8 mouse cellular contexts compared by ENCODE assay signal in the genomic region with DNA sequence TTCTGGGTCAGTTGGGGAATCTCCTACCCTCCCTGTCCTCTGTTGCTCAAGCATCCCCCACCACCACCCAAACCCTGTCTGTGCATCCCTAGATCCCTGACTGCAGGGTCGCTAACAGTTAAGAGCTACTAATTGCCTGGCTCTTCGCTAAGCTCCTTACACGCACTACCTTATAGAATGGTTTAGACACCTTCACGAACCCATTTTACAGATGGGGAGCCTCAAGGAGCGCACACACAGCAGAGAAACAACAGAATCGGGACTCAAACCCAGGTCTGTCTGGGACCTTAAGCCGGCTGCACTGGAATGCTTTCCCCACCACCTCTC. TPM values are rescaled to one million over a fixed set of nuclear protein-coding genes. Genes with fewer than 3 reads are reported as not detected.
DNase-seq lines count a peak whose midpoint lies in the region; ATAC-seq and TF ChIP-seq lines count a peak whose summit lies in the region.

No protein-coding gene starts in this region.

- dilution Hi-C loops in CH12.LX (cut with MboI; ENCODE audit: extremely low pct_ligation_motif_present, extremely low pct_unique_long_range_greater_than_20kb, low sequenced_read_pairs) = no loop called here

- H3K27ac ChIP-seq in heart, embryonic 10.5 days = peak overlapping the region; percentile 85
- H3K27ac ChIP-seq in CH12.LX (ENCODE audit: insufficient read depth, low read depth) = no peak overlapping the region
- no peak overlapping the region for H3K27ac ChIP-seq in forebrain, embryonic 12.5 days
- H3K27ac ChIP-seq in liver, embryonic 13.5 days = peak overlapping the region; percentile 65

- peak overlapping the region; percentile 73 for H3K4me3 ChIP-seq in heart, embryonic 10.5 days
- H3K4me3 ChIP-seq in CH12.LX (replicated peaks in 1 of 3; ENCODE audit: low read depth in 2 of 3, low read length in 2 of 3, poor library complexity in 1 of 3) = peak overlapping the region; percentile 69 to 82 (median 80)
- H3K4me3 ChIP-seq in forebrain, embryonic 12.5 days (replicated peaks) = peak overlapping the region; percentile 55
- H3K4me3 ChIP-seq in liver, embryonic 13.5 days (replicated peaks) = peak overlapping the region; percentile 82

- peaks cover 18% of the 10 kb centered on the region for H3K36me3 ChIP-seq in heart, embryonic 10.5 days
- H3K36me3 ChIP-seq in CH12.LX (replicated peaks in 1 of 2; ENCODE audit: control insufficient read depth in 1 of 2, insufficient read depth in 1 of 2, low read length in 1 of 2) = peaks cover 23 to 38% of the 10 kb centered on the region in 2 experiments
- H3K36me3 ChIP-seq in forebrain, embryonic 12.5 days (replicated peaks) = peaks cover 9% of the 10 kb centered on the region
- peaks cover 15% of the 10 kb centered on the region for H3K36me3 ChIP-seq in liver, embryonic 13.5 days

- in situ Hi-C loops in CH12.LX (cut with MboI; ENCODE audit: low pct_ligation_motif_present, low pct_unique_long_range_greater_than_20kb, low sequenced_read_pairs) = no loop called here

- H3K9ac ChIP-seq in CH12.LX (ENCODE audit: insufficient read depth, low read depth) = peak overlapping the region; percentile 35
- H3K9ac ChIP-seq in forebrain, embryonic 12.5 days = peak overlapping the region; percentile 61
- peak overlapping the region; percentile 76 for H3K9ac ChIP-seq in liver, embryonic 13.5 days

- ATAC-seq in forebrain, embryonic 12.5 days (ENCODE audit: low FRiP score) = peak; percentile 66
- ATAC-seq in liver, embryonic 13.5 days (ENCODE audit: low read depth) = no peak; the same call in 1 of the 2 replicates

- TF ChIP-seq CTCF in CH12.LX (conservative IDR thresholded peaks at IDR 0.05 in 1 of 2, IDR thresholded peaks at IDR 0.05 in 1 of 2; ENCODE audit: low read depth in 2 of 2, low read length in 2 of 2) = no peak

- H3K79me2 ChIP-seq in CH12.LX (replicated peaks; ENCODE audit: control insufficient read depth, extremely low read depth, insufficient read depth, poor library complexity, severe bottlenecking) = no peaks in the 10 kb centered on the region

- H3K4me2 ChIP-seq in CH12.LX (ENCODE audit: insufficient read depth, low read depth, poor library complexity, severe bottlenecking) = peak overlapping the region; percentile 30
- H3K4me2 ChIP-seq in forebrain, embryonic 12.5 days = peak overlapping the region; percentile 76
- peak overlapping the region; percentile 80 for H3K4me2 ChIP-seq in liver, embryonic 13.5 days

- H3K4me1 ChIP-seq in heart, embryonic 10.5 days = peaks cover 10% of the 10 kb centered on the region
- peaks cover 0 to 22% of the 10 kb centered on the region in 2 experiments; a peak in 2 of 4 replicates for H3K4me1 ChIP-seq in CH12.LX (ENCODE audit: control insufficient read depth in 1 of 2, insufficient read depth in 2 of 2)
- H3K4me1 ChIP-seq in forebrain, embryonic 12.5 days = peaks cover 16% of the 10 kb centered on the region
- H3K4me1 ChIP-seq in liver, embryonic 13.5 days (replicated peaks) = peaks cover 24% of the 10 kb centered on the region

- TF ChIP-seq EP300 in CH12.LX (IDR thresholded peaks at IDR 0.05; ENCODE audit: low read length) = no peak

- intact Hi-C loops in left cerebral cortex, postnatal 36 days (cut with DNase I) = loop anchor here (2.0 kb wide), 1 partner anchor 62 kb away; a partner anchor contains a TSS

- no peak for DNase-seq in heart, embryonic 10.5 days (ENCODE audit: low spot score)
- no peak for DNase-seq in heart, adult 11 months
- DNase-seq in CH12.LX (ENCODE audit: extremely low read depth) = no peak
- no peak for DNase-seq in liver, embryonic 13.5 days
- DNase-seq in embryo, embryonic 10 days (ENCODE audit: low spot score) = no peak
- DNase-seq in left cerebral cortex, postnatal 36 days (ENCODE audit: low spot score in 2 of 2) = no peak
- no peak for DNase-seq in adrenal gland, adult (ENCODE audit: inconsistent age in 2 of 2, low spot score in 1 of 2)

- no peak for TF ChIP-seq RAD21 in CH12.LX (IDR thresholded peaks at IDR 0.05; ENCODE audit: low read depth, low read length)

- H3K9me3 ChIP-seq in heart, embryonic 10.5 days = no peaks in the 10 kb centered on the region
- H3K9me3 ChIP-seq in CH12.LX (replicated peaks; ENCODE audit: low read length) = peaks cover 5% of the 10 kb centered on the region
- H3K9me3 ChIP-seq in forebrain, embryonic 12.5 days = no peaks in the 10 kb centered on the region
- no peaks in the 10 kb centered on the region for H3K9me3 ChIP-seq in liver, embryonic 13.5 days (replicated peaks)

- 5% methylated on average over 7 of the region's 7 CpGs for WGBS in heart, embryonic 10.5 days
- 9% methylated on average over 7 of the region's 7 CpGs for WGBS in forebrain, embryonic 12.5 days
- WGBS in liver, embryonic 13.5 days (ENCODE audit: insufficient replicate concordance) = 6% methylated on average over 7 of the region's 7 CpGs

- H3K27me3 ChIP-seq in heart, embryonic 10.5 days (ENCODE audit: insufficient read depth, poor library complexity, severe bottlenecking) = no peaks in the 10 kb centered on the region
- no peaks in the 10 kb centered on the region for H3K27me3 ChIP-seq in CH12.LX (replicated peaks)
- H3K27me3 ChIP-seq in forebrain, embryonic 12.5 days = no peaks in the 10 kb centered on the region
- no peaks in the 10 kb centered on the region for H3K27me3 ChIP-seq in liver, embryonic 13.5 days

- TF ChIP-seq POLR2A in CH12.LX (IDR thresholded peaks at IDR 0.05; ENCODE audit: low read depth, low read length) = peak; percentile 4; the same call in 1 of the 2 replicates

TF ChIP-seq in CH12.LX, 34 proteins besides CTCF, POLR2A, EP300 and RAD21:
- TF ChIP-seq RCOR1 (conservative IDR thresholded peaks at IDR 0.05; ENCODE audit: low read depth, low read length) (0 out of 2 replicates have a peak, but pooled peaks have one; percentile 34), USF2 (conservative IDR thresholded peaks at IDR 0.05; ENCODE audit: low read depth, low read length) (no peak), SIN3A (IDR thresholded peaks at IDR 0.05; ENCODE audit: low read length) (peak; percentile 81; the same call in 1 of the 2 replicates), CHD2 (IDR thresholded peaks at IDR 0.05; ENCODE audit: low read length) (peak; percentile 40; the same call in 1 of the 2 replicates), ELF1 (IDR thresholded peaks at IDR 0.05; ENCODE audit: low read depth, low read length) (no peak), NRF1 (IDR thresholded peaks at IDR 0.05; ENCODE audit: low read depth, low read length) (0 out of 2 replicates have a peak, but pooled peaks have one; percentile 20), ZMIZ1 (IDR thresholded peaks at IDR 0.05; ENCODE audit: low read depth, low read length) (peak; percentile 88), MXI1 (IDR thresholded peaks at IDR 0.05; ENCODE audit: low read depth, low read length) (peak; percentile 63; the same call in 1 of the 2 replicates)

RNA-seq across cellular contexts. Expression of a gene that starts 0.3 kb away (rescaled TPM):
- 43.3 and 45.4 TPM in 2 replicates for polyA plus RNA-seq in heart, embryonic 10.5 days (2016; fragmentation: Nextera tagmentation; extraction: Ambion mirVana)
- total RNA-seq in CH12.LX (2012; rRNA removed) = 47.2 and 49.4 TPM in 2 replicates
- 60.5 and 61.0 TPM in 2 replicates for total RNA-seq in CH12.LX (2014; rRNA removed)
- 47.2 and 52.8 TPM in 2 replicates for polyA plus RNA-seq in CH12.LX (2012; ENCODE audit: insufficient read length, low read depth)
- polyA plus RNA-seq in forebrain, embryonic 12.5 days (2016; fragmentation: Nextera tagmentation; extraction: Ambion mirVana) = 35.7 and 41.8 TPM in 2 replicates
- 28.1 and 28.7 TPM in 2 replicates for polyA plus RNA-seq in liver, embryonic 13.5 days (2015; fragmentation: Nextera tagmentation; extraction: Ambion mirVana)
- 10 to 100 TPM; 41.7 to 45.8 TPM for total RNA-seq in left cerebral cortex, postnatal 36 days (2021)

RNA-seq across cellular contexts. Expression of a gene that starts 7.5 kb away (rescaled TPM):
- polyA plus RNA-seq in heart, embryonic 10.5 days (2016; fragmentation: Nextera tagmentation; extraction: Ambion mirVana) = not detected in 2 replicates
- total RNA-seq in CH12.LX (2012; rRNA removed) = 0.25 and 0.38 TPM in 2 replicates
- total RNA-seq in CH12.LX (2014; rRNA removed) = 1.3 and 1.7 TPM in 2 replicates
- polyA plus RNA-seq in CH12.LX (2012; ENCODE audit: insufficient read length, low read depth) = 0.23 and 0.67 TPM in 2 replicates
- polyA plus RNA-seq in forebrain, embryonic 12.5 days (2016; fragmentation: Nextera tagmentation; extraction: Ambion mirVana) = not detected in 2 replicates
- polyA plus RNA-seq in liver, embryonic 13.5 days (2015; fragmentation: Nextera tagmentation; extraction: Ambion mirVana) = not detected in 2 replicates
- total RNA-seq in left cerebral cortex, postnatal 36 days (2021) = not detected

RNA-seq across cellular contexts. Expression of a gene that starts 53.1 kb away (rescaled TPM):
- polyA plus RNA-seq in heart, embryonic 10.5 days (2016; fragmentation: Nextera tagmentation; extraction: Ambion mirVana) = 38.1 and 39.3 TPM in 2 replicates
- total RNA-seq in CH12.LX (2012; rRNA removed) (48.1 and 49.1 TPM in 2 replicates), CH12.LX (2014; rRNA removed) (86.5 and 92.8 TPM in 2 replicates)
- polyA plus RNA-seq in CH12.LX (2012; ENCODE audit: insufficient read length, low read depth) = 69.6 and 71.3 TPM in 2 replicates
- polyA plus RNA-seq in forebrain, embryonic 12.5 days (2016; fragmentation: Nextera tagmentation; extraction: Ambion mirVana) = 38.8 and 39.9 TPM in 2 replicates
- 18.5 and 24.0 TPM in 2 replicates for polyA plus RNA-seq in liver, embryonic 13.5 days (2015; fragmentation: Nextera tagmentation; extraction: Ambion mirVana)
- 10 to 100 TPM; 10.9 to 11.8 TPM for total RNA-seq in left cerebral cortex, postnatal 36 days (2021)

Comparison
In these comparisons a context has a peak if more than half of its experiments do, and no peak if none do; other contexts are left out.
1. H3K27ac ChIP-seq: peak in heart, embryonic 10.5 days (single experiment) and liver, embryonic 13.5 days (single experiment); none in CH12.LX (single experiment) and forebrain, embryonic 12.5 days (single experiment).
2. H3K4me2 ChIP-seq: peak in every context shown above with its lines; median percentile 80 in liver, embryonic 13.5 days; 76 in forebrain, embryonic 12.5 days; 30 in CH12.LX.
3. Peak in every context shown above with its lines, with median percentiles within 50 percentile points of each other: H3K4me3 ChIP-seq and H3K9ac ChIP-seq.